In the genomic region with DNA sequence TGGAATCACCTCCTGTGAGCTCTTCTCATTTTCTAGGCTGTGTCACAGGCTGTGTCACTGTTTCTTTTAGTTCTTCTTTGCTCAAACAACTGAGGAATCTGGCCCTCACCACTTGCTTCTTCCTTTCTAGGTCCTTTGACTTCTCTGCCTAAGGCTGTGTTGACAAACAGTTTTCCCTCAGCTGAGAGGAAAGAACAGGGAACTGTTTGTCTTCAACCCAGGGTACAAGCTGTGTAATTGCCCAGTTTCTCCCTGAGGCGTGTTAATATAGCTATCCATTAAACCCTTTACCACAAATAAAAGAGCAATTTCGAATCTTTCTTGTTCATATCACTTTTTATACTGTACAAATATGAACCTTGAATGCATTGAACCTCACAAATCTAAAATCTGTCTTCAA, we compare ENCODE assay signal across 24 mouse cellular contexts.
"Had no signal": no experiment of that assay in that cellular context is flagged by ENCODE, and none has a peak within 500 bp of the region (broad histone marks: within the 10 kb centered on the region; RNA-seq: fewer than 3 reads in every experiment).

No protein-coding gene starts in this region.

- H3K4me2 ChIP-seq: heart, embryonic 12.5 days; hindbrain, embryonic 12.5 days; hindbrain, embryonic 14.5 days; intestine, embryonic 15.5 days; limb, embryonic 12.5 days; liver, embryonic 11.5 days; liver, embryonic 13.5 days; liver, embryonic 15.5 days had no signal

- H3K9ac ChIP-seq: heart, embryonic 12.5 days; hindbrain, embryonic 12.5 days; hindbrain, embryonic 14.5 days; intestine, embryonic 15.5 days; limb, embryonic 12.5 days; liver, embryonic 13.5 days; liver, embryonic 15.5 days had no signal

- H3K27ac ChIP-seq: gastrocnemius, adult 2 months; heart, embryonic 10.5 days; hindbrain, embryonic 10.5 days; hindbrain, embryonic 12.5 days; hindbrain, embryonic 14.5 days; intestine, embryonic 15.5 days; layer of hippocampus, adult 2 months; left cerebral cortex, adult 2 months; limb, embryonic 10.5 days; limb, embryonic 12.5 days; liver, embryonic 13.5 days; liver, embryonic 15.5 days had no signal

- H3K36me3 ChIP-seq: heart, embryonic 10.5 days; heart, embryonic 12.5 days; hindbrain, embryonic 10.5 days; hindbrain, embryonic 12.5 days; intestine, embryonic 15.5 days; limb, embryonic 10.5 days; limb, embryonic 12.5 days; liver, embryonic 13.5 days; liver, embryonic 15.5 days had no signal

- H3K4me1 ChIP-seq: heart, embryonic 10.5 days; heart, embryonic 12.5 days; hindbrain, embryonic 12.5 days; intestine, embryonic 15.5 days; limb, embryonic 10.5 days; limb, embryonic 12.5 days; liver, embryonic 13.5 days; liver, embryonic 15.5 days had no signal

- H3K4me3 ChIP-seq: gastrocnemius, adult 2 months; heart, embryonic 10.5 days; heart, embryonic 12.5 days; hindbrain, embryonic 10.5 days; hindbrain, embryonic 12.5 days; intestine, embryonic 15.5 days; layer of hippocampus, adult 2 months; left cerebral cortex, adult 2 months; limb, embryonic 10.5 days; limb, embryonic 12.5 days; liver, embryonic 13.5 days; liver, embryonic 15.5 days had no signal

- H3K27me3 ChIP-seq: heart, embryonic 12.5 days; hindbrain, embryonic 12.5 days; intestine, embryonic 15.5 days; limb, embryonic 12.5 days; liver, embryonic 13.5 days; liver, embryonic 15.5 days had no signal

- H3K9me3 ChIP-seq: heart, embryonic 10.5 days; heart, embryonic 12.5 days; hindbrain, embryonic 10.5 days; hindbrain, embryonic 12.5 days; intestine, embryonic 15.5 days; limb, embryonic 10.5 days; limb, embryonic 12.5 days; liver, embryonic 13.5 days; liver, embryonic 15.5 days had no signal

- ATAC-seq: hindbrain, embryonic 16.5 days; inflammation-experienced regulatory T-cells, adult 6 months; intestine, embryonic 15.5 days; intestine, postnatal 0 days had no signal

- DNase-seq: gastrocnemius, adult 2 months; gastrocnemius, postnatal 10 days; gastrocnemius, postnatal 25 days; heart, adult 18-20 months; heart, postnatal 10 days; heart, postnatal 4 days; kidney, postnatal 4 days; liver; liver, embryonic 13.5 days had no signal
